Mouse (Mus musculus) ES-Bruce4 (cell line): ENCODE measurements around the gene Ifih1.

Experiments used
- CTCF ChIP-seq: IDR thresholded peaks from one replicate; pipeline ENCODE4 v1.8.1; 2011; ENCODE audit warnings: low read depth, low read length
- POLR2A ChIP-seq: IDR thresholded peaks from one replicate; pipeline ENCODE4 v1.8.1; 2011; ENCODE audit warnings: low read length; ENCODE audit not compliant: insufficient read depth

GRCm38 (mm10) chr2:62670767-62671166 lies 24.7 kb upstream of the Ifih1 start:
- TF ChIP-seq POLR2A (no peak), CTCF (no peak)
